Mouse (Mus musculus): Measurements from ENCODE around the gene Car10. TPM values are rescaled to one million over a fixed set of nuclear protein-coding genes. Genes with fewer than 3 reads are reported as not detected.
A peak's percentile ranks its signal among the peaks of the same experiment; 100 is the strongest.

The Car10 gene
- total RNA-seq, 2 experiments from 2014 or later: not detected

GRCm38 (mm10) chr11:93487021-93487420, 389.2 kb downstream of the Car10 start:
- no peak for ATAC-seq (replicated peaks; ENCODE audit: poor library complexity)

GRCm38 (mm10) chr11:93487913-93488604, 390.2 kb downstream of the Car10 start:
- ATAC-seq (replicated peaks; ENCODE audit: poor library complexity): no peak

GRCm38 (mm10) chr11:93490211-93490820, 392.5 kb downstream of the Car10 start:
- no peak for ATAC-seq (replicated peaks; ENCODE audit: poor library complexity)

GRCm38 (mm10) chr11:93497896-93498295, 400.1 kb downstream of the Car10 start:
- ATAC-seq (replicated peaks; ENCODE audit: poor library complexity): no peak

- ATAC-seq (replicated peaks; ENCODE audit: poor library complexity): no peak
Measured at GRCm38 (mm10) chr11:93500442-93500841, 402.6 kb downstream of the Car10 start.

- ATAC-seq (replicated peaks; ENCODE audit: poor library complexity): no peak
Measured at GRCm38 (mm10) chr11:93501671-93502070, 403.8 kb downstream of the Car10 start.

GRCm38 (mm10) chr11:93502864-93503263, 405.0 kb downstream of the Car10 start:
- ATAC-seq (replicated peaks; ENCODE audit: poor library complexity): 0 out of 2 replicates have a peak, but pooled peaks have one; percentile 14

- ATAC-seq (replicated peaks; ENCODE audit: poor library complexity): peak; percentile 90
Measured at GRCm38 (mm10) chr11:93503469-93503868, 405.6 kb downstream of the Car10 start.

GRCm38 (mm10) chr11:93509527-93510235, 411.9 kb downstream of the Car10 start:
- ATAC-seq (replicated peaks; ENCODE audit: poor library complexity): no peak

GRCm38 (mm10) chr11:93512843-93513242, 415.0 kb downstream of the Car10 start:
- peak; percentile 49 for ATAC-seq (replicated peaks; ENCODE audit: poor library complexity)

GRCm38 (mm10) chr11:93514396-93514795, 416.6 kb downstream of the Car10 start:
- 0 out of 2 replicates have a peak, but pooled peaks have one; percentile 36 for ATAC-seq (replicated peaks; ENCODE audit: poor library complexity)

GRCm38 (mm10) chr11:93515566-93515965, 417.7 kb downstream of the Car10 start:
- no peak for ATAC-seq (replicated peaks; ENCODE audit: poor library complexity)

GRCm38 (mm10) chr11:93516216-93516615, 418.4 kb downstream of the Car10 start:
- no peak for ATAC-seq (replicated peaks; ENCODE audit: poor library complexity)

- peak; percentile 75 for ATAC-seq (replicated peaks; ENCODE audit: poor library complexity)
Measured at GRCm38 (mm10) chr11:93516946-93517345, 419.1 kb downstream of the Car10 start.

GRCm38 (mm10) chr11:93522501-93522900, 424.7 kb downstream of the Car10 start:
- no peak for ATAC-seq (replicated peaks; ENCODE audit: poor library complexity)

GRCm38 (mm10) chr11:93525921-93526320, 428.1 kb downstream of the Car10 start:
- no peak for ATAC-seq (replicated peaks; ENCODE audit: poor library complexity)

GRCm38 (mm10) chr11:93531029-93531680, 433.3 kb downstream of the Car10 start:
- ATAC-seq (replicated peaks; ENCODE audit: poor library complexity): peak; percentile 70

- no peak for ATAC-seq (replicated peaks; ENCODE audit: poor library complexity)
Measured at GRCm38 (mm10) chr11:93536244-93536643, 438.4 kb downstream of the Car10 start.

- ATAC-seq (replicated peaks; ENCODE audit: poor library complexity): no peak
Measured at GRCm38 (mm10) chr11:93548904-93549303, 451.1 kb downstream of the Car10 start.

- ATAC-seq (replicated peaks; ENCODE audit: poor library complexity): peak; percentile 91
Measured at GRCm38 (mm10) chr11:93550908-93551307, 453.1 kb downstream of the Car10 start.

GRCm38 (mm10) chr11:93559118-93559517, 461.3 kb downstream of the Car10 start:
- ATAC-seq (replicated peaks; ENCODE audit: poor library complexity): no peak
